Mouse (Mus musculus) liver, embryonic 16.5 days (tissue): Measurements from ENCODE around the gene Exd1. TPM values are rescaled to one million over a fixed set of nuclear protein-coding genes. Genes with fewer than 3 reads are reported as not detected.

ENCODE experiments used
- ATAC-seq: fragments of 200-750 bp; cut with Nextera tagmentation; 2 replicates; pipeline ENCODE4 v1.8.0; 2017; ENCODE audit warnings: low read depth, mild to moderate bottlenecking, moderate number of reproducible peaks, moderate library complexity
- H3K27ac ChIP-seq: fragments of 300-500 bp; sonication (generic); 2 replicates; pipeline ENCODE4 v1.5.1; 2014; ENCODE audit warnings: mild to moderate bottlenecking, low read length
- H3K27me3 ChIP-seq: fragments of 300-500 bp; sonication (generic); 2 replicates; pipeline ENCODE4 v1.6.1; 2014; ENCODE audit warnings: low read depth, low read length, mixed read lengths; ENCODE audit not compliant: control insufficient read depth, insufficient read depth
- H3K36me3 ChIP-seq: fragments of 300-500 bp; sonication (generic); 2 replicates; pipeline ENCODE4 v1.6.1; 2014; ENCODE audit warnings: mild to moderate bottlenecking; ENCODE audit not compliant: control insufficient read depth, insufficient read depth
- H3K4me1 ChIP-seq: fragments of 300-500 bp; sonication (generic); 2 replicates; pipeline ENCODE4 v1.6.1; 2014; ENCODE audit warnings: low read depth, low read length, mixed read lengths; ENCODE audit not compliant: control insufficient read depth
- H3K4me2 ChIP-seq: fragments of 300-500 bp; sonication (generic); 2 replicates; pipeline ENCODE4 v1.6.1; 2014; ENCODE audit warnings: low read depth, low read length, mixed read lengths
- H3K4me3 ChIP-seq: fragments of 300-500 bp; sonication (generic); 2 replicates; pipeline ENCODE4 v1.5.1; 2014; ENCODE audit warnings: low read depth, mild to moderate bottlenecking, low read length
- H3K9ac ChIP-seq: fragments of 300-500 bp; sonication (generic); 2 replicates; pipeline ENCODE4 v1.6.1; 2014; ENCODE audit warnings: low read depth, low read length
- H3K9me3 ChIP-seq: fragments of 300-500 bp; sonication (generic); replicated peaks from 2 replicates; pipeline ENCODE4 v1.6.1; 2016; ENCODE audit warnings: low read length; ENCODE audit not compliant: control insufficient read depth
- WGBS: fragments of 180-500 bp; shearing (Covaris S2); extraction: QIAGEN DNeasy Blood & Tissue Kit; methylation state at CpG from one replicate; pipeline ENCODE4 v1.1.7; 2014; ENCODE audit not compliant: insufficient replicate concordance; 5-methylcytosine and 5-hydroxymethylcytosine counted together
- polyA plus RNA-seq: library from polyadenylated mRNA; unstranded; fragments of >200 nt; fragmentation: Nextera tagmentation; extraction: Ambion mirVana; gene quantifications from 2 replicates; pipeline ENCODE4 v1.2.1, GENCODE M21; 2015

Exd1 gene
- polyA plus RNA-seq, 1 experiment from 2014 or later = 0.14 TPM

DNA sequence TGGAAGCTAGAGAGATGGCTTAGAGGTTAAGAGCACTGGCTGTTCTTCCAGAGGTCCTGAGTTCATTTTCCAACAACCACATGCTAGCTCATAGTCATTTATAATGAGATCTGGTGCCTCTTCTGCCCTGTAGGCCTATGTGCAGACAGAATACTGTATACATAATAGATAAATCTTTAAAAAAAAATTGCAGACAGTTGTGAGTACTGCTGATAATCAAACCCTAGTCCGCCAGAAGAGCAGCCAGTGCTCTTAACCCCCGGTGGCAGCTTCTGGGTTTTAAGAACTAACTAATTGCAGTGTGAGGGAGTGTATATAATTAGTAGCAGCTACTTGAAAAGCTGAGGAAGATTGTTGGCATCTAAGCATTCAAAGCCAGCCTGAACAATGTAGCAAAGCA is 36.0 kb upstream of the Exd1 start:
- Histone ChIP-seq H3K4me2 (no peak overlapping the region), H3K27ac (no peak overlapping the region), H3K27me3 (no peaks in the 10 kb centered on the region), H3K4me1 (no peaks in the 10 kb centered on the region), H3K36me3 (no peaks in the 10 kb centered on the region), H3K4me3 (no peak overlapping the region), H3K9me3 (no peaks in the 10 kb centered on the region), H3K9ac (no peak overlapping the region)
- WGBS = 6% methylated on average over 2 of the region's 2 CpGs
- no peak for ATAC-seq

DNA sequence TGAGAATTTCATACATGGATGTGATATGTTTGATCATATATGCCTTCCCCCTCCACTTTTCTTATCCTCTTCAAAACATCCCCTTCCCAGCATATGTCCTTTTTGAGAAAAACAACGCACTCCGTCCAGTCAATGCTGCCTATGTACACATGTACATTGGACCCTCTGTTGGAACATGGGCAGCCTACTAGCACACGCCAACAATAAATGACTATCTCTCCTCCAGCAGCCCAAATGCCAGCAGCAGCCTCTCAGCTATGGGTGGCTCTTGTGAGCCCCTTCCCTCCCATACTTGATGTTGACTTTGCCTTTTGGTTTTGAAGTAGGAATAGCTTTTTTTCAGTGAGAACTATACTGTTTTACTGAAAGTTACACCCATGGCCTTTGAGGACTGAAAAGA is 34.1 kb upstream of the Exd1 start:
- 79% methylated on average over 3 of the region's 3 CpGs for WGBS
- Histone ChIP-seq H3K4me2 (no peak overlapping the region), H3K27ac (peak overlapping the region; percentile 26; the same call in 1 of the 2 replicates), H3K36me3 (no peaks in the 10 kb centered on the region), H3K4me3 (no peak overlapping the region), H3K27me3 (no peaks in the 10 kb centered on the region), H3K4me1 (no peaks in the 10 kb centered on the region), H3K9ac (no peak overlapping the region), H3K9me3 (no peaks in the 10 kb centered on the region)
- ATAC-seq = peak; percentile 85

DNA sequence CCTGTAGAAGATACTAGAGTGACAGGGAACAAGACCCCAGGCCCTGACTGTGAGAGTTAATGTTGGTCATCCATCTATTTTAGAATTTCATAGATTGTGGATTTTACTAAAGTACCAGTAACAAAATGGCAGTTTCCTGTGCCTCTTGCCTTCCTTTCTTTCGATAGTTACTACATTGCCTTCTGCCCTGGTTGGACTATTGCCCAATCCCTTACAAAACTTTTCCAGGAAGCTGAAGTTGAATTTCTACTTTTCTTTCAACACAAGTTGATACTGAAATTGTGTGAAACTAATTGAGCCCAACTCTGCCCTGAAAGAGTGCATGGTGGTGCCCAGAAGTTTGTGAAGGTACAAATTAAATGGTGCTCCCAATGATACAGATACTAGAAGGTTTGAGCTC is 25.0 kb upstream of the Exd1 start:
- Histone ChIP-seq H3K9ac (no peak overlapping the region), H3K4me1 (no peaks in the 10 kb centered on the region; the same call in 1 of the 2 replicates), H3K27ac (no peak overlapping the region), H3K27me3 (no peaks in the 10 kb centered on the region), H3K36me3 (no peaks in the 10 kb centered on the region; the same call in 1 of the 2 replicates), H3K9me3 (no peaks in the 10 kb centered on the region), H3K4me2 (no peak overlapping the region), H3K4me3 (no peak overlapping the region)
- ATAC-seq = no peak
- WGBS = 58% methylated on average over 1 of the region's 1 CpGs

DNA sequence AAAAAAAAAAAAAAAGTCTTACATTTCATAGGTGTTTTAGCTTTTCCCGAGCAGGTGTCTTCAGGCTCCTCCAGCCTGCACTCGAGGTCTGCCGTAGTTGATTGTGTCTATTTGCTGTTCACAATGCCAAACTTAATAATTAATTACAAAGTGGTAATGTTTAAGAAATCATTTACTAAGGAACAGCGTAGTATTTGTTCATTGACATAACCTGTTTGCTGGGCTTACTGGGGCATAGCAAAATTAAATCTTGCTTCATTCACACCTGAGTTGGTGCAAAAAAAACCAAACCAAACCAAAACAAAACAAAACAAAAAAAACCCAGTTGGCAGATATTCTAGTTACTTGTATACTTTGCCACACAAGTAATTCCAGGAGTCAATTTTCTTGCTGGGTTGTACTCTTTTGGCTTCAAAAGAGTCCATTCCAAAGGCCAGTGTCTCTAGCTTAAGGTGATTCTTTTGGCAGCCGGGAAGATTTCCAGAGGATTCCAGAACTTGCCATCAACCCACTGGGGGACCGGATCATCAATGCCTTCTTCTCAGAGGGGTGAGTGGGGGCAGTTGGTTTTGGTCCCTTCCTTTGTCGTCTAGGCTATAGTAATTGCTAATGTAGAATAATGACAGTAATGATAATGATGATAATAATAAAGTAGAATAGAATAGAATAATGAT is 18.9 kb upstream of the Exd1 start:
- H3K4me2 ChIP-seq = 0 out of 2 replicates have a peak overlapping the region, but pooled peaks have one; percentile 10
- no peaks in the 10 kb centered on the region; the same call in 1 of the 2 replicates for H3K4me1 ChIP-seq
- H3K27me3 ChIP-seq = no peaks in the 10 kb centered on the region
- no peak overlapping the region for H3K4me3 ChIP-seq
- 71% methylated on average over 7 of the region's 7 CpGs for WGBS
- H3K9me3 ChIP-seq = no peaks in the 10 kb centered on the region
- no peak overlapping the region for H3K9ac ChIP-seq
- peak; percentile 61 for ATAC-seq
- no peak overlapping the region for H3K27ac ChIP-seq
- no peaks in the 10 kb centered on the region for H3K36me3 ChIP-seq

DNA sequence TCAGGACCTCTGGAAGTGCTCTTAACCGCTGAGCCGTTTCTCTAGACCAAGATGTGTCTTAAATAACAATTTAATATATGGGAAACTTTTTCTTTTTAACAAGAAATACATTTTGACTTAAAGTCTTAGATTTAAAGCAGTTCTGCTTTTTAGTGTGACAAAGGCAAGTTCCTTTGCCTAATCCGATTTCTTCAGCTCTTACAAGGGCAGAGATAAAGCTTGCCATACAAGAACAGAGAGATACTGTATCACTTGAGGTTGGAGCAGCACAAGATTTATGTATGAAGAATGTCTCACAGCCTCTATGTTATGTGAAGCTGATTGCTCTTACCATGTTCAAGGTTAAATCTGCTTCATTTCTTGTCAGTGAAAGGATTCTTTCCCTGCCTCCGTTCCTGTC is 17.9 kb upstream of the Exd1 start:
- H3K9me3 ChIP-seq = no peaks in the 10 kb centered on the region
- H3K27me3 ChIP-seq = no peaks in the 10 kb centered on the region
- no peak overlapping the region for H3K9ac ChIP-seq
- WGBS = 72% methylated on average over 4 of the region's 4 CpGs
- ATAC-seq = no peak
- H3K27ac ChIP-seq = no peak overlapping the region
- no peaks in the 10 kb centered on the region; the same call in 1 of the 2 replicates for H3K4me1 ChIP-seq
- H3K4me3 ChIP-seq = no peak overlapping the region
- H3K36me3 ChIP-seq = no peaks in the 10 kb centered on the region
- H3K4me2 ChIP-seq = no peak overlapping the region

DNA sequence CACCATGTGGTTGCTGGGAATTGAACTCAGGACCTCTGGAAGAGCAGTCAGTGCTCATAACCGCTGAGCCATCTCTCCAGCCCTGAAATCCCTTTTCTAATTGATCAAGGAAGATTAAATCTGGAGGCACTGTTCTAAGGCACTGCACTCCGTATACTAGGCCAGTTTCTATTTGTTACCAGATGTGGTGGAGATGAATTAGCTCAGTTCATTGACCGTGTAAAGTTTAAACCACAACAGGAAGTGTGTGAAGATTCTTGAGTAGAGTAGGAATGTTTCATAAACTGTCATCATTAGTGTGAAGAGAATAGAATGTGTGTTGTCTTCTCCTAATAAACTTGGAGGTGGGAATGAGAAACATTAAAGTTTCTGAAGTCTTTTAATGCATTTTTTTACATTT is 14.4 kb upstream of the Exd1 start:
- ATAC-seq = no peak
- no peaks in the 10 kb centered on the region for H3K27me3 ChIP-seq
- no peak overlapping the region for H3K27ac ChIP-seq
- H3K4me3 ChIP-seq = no peak overlapping the region
- H3K4me1 ChIP-seq = peaks cover 10% of the 10 kb centered on the region
- H3K9ac ChIP-seq = no peak overlapping the region
- H3K36me3 ChIP-seq = no peaks in the 10 kb centered on the region
- 37% methylated on average over 3 of the region's 3 CpGs for WGBS
- no peaks in the 10 kb centered on the region for H3K9me3 ChIP-seq
- H3K4me2 ChIP-seq = no peak overlapping the region

DNA sequence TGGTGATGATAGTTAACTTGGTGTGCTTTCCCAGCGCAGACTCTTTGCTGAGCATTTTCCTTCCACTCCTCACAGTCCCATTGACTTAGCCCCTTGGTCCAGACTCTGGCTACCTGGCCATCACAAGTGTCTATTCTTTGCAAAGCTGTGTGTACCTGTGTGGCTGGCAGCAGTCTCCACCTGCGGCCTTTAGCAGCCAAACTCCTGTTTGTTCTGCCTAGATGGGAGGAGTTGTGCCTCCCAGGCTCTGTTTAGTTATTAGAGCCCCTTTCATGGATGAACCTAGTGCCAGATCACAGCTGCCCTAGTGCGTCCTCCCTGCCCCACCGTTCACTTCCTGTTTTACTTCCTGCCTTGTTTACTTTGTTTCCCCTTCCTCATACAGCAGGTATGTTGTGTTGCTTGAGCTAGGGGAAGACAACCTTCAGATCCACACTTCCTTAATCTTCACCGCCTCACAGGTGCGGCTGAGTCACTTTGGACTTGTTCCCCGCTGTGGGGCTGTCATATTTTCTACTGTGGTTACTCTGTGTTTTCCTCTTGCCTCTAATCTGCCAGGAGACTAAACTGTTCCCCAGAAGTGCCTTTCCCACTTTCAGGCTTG is 11.4 kb upstream of the Exd1 start:
- H3K27ac ChIP-seq = peak overlapping the region; percentile 63
- ATAC-seq = peak; percentile 70
- H3K4me2 ChIP-seq = 0 out of 2 replicates have a peak overlapping the region, but pooled peaks have one; percentile 7
- no peaks in the 10 kb centered on the region for H3K27me3 ChIP-seq
- H3K9ac ChIP-seq = no peak overlapping the region
- 42% methylated on average over 7 of the region's 7 CpGs for WGBS
- H3K4me3 ChIP-seq = no peak overlapping the region
- H3K36me3 ChIP-seq = no peaks in the 10 kb centered on the region
- peaks cover 10% of the 10 kb centered on the region for H3K4me1 ChIP-seq
- no peaks in the 10 kb centered on the region for H3K9me3 ChIP-seq

DNA sequence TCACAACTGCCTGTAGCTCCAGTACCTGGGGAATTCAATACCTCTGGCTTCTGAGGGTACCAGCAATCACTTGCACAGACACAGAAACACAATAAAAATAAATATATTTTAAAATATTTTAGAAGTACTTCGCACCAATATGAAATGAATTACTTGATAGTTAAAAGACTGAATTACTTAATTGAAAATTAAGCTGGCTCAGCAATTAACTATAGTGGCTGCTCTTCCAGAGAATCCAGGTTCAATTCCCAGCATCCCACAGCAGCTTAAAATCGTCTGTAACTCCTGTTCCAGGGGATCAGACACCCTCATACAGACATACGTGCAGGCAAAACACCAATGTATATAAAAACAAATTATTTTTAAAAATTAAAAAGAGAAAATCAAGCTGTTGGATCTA is 10.6 kb upstream of the Exd1 start:
- Histone ChIP-seq H3K9ac (no peak overlapping the region), H3K9me3 (no peaks in the 10 kb centered on the region), H3K4me2 (no peak overlapping the region), H3K4me1 (peaks cover 13% of the 10 kb centered on the region), H3K36me3 (no peaks in the 10 kb centered on the region), H3K4me3 (no peak overlapping the region), H3K27me3 (no peaks in the 10 kb centered on the region), H3K27ac (no peak overlapping the region)
- no peak for ATAC-seq
- WGBS = 73% methylated on average over 3 of the region's 3 CpGs

DNA sequence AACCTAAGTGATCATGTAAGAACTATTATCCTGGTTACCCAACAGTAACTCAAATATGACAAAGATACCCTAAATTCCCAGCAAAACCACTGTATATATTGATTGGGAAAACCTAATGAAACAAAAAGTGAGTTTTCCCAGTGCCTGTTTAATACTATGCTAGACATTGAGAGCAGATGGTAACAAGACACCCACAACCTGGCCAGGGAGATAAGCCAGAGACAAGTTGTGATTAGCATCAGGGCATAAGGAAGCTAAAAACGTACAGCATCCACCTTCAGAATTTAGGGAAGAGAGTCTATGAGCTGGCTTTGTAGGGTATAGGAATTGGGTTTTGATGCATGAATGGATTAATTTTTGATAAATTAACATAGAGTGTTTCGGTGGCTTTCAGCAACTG is 2.3 kb upstream of the Exd1 start:
- Histone ChIP-seq H3K27me3 (no peaks in the 10 kb centered on the region), H3K27ac (no peak overlapping the region), H3K9ac (no peak overlapping the region; the same call in 1 of the 2 replicates), H3K4me3 (peak overlapping the region; percentile 99), H3K4me1 (peaks cover 33% of the 10 kb centered on the region), H3K9me3 (no peaks in the 10 kb centered on the region), H3K36me3 (no peaks in the 10 kb centered on the region), H3K4me2 (peak overlapping the region; percentile 92)
- WGBS = 64% methylated on average over 2 of the region's 2 CpGs
- ATAC-seq = no peak
